Mouse (Mus musculus): ENCODE measurements around the gene Nprl2. TPM values are rescaled to one million over a fixed set of nuclear protein-coding genes. Genes with fewer than 3 reads are reported as not detected.

Gene Nprl2
- 10 to 100 TPM; 10.4 to 13.4 (median 11.0) TPM for total RNA-seq (2022)

DNA sequence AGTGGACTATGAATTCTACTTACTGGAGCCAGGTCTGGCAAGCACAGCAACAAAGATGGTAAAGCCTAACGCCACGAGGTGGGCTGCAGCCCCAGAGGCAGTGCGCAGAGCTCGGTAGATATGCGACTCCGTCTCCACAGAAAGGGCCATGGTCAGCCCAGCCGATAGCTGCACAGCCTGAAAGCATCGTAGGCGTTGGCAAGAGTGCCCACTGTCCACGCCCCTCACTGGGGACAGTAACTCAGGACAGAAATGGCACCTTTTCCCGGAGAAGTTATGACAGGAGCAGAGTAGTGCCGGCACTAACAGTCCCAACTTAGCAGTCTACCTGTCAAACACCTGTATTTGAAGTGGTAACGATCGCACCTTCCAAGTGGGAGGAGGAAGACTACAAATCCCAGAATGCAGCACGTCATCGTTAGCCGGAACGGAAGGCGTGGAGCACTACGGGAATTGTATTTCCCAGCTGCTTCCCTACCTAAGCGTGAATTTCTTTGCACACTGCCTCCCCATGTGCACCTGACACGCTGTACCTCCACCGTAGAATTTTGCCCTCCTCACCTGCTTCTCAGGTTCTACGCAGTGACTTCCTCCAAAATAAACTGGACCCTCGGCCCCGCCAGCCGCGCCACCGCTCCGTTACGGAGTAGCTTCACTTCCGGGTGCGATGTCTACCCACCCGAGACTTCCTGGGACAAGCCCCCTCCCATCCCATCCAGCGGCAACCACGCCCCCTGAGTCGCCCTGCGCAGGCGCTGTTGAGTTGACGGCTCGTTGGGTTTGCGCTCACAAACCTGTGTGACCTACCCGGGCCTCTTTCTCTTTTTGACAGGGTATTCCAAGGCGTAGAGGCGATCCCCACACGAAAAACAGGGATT, at the start of gene Nprl2, which contains the start of gene Cyb561d2:
Gene Nprl2 (plus strand): TSS at position 753 of the 878 bp plus-strand sequence.
Gene Cyb561d2 (minus strand): TSS at position 720 of the 878 bp plus-strand sequence.
- DNase-seq (ENCODE audit: low spot score in 2 of 2): peak; percentile 88 to 89

DNA sequence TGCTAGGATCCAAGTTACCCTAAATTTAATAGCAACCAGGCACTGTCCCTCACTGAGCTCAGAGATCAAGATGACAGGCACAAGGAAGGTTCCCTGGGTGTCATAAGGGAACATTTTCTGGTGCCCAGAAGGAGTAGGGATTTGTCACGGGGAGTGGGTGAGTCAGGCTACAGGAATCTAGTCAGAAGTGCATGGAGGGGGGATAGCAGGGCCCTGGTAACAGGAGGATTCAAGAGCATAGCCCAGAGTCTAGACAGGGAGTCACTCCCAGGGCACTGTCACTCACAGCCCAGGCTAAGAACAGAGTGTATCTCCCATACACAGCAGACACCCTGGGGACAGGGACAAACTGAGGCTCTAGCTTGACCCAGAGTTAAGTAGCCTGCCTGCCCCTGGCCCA, 48.5 kb upstream of the Nprl2 start:
- no peak for DNase-seq (ENCODE audit: low spot score in 2 of 2)

DNA sequence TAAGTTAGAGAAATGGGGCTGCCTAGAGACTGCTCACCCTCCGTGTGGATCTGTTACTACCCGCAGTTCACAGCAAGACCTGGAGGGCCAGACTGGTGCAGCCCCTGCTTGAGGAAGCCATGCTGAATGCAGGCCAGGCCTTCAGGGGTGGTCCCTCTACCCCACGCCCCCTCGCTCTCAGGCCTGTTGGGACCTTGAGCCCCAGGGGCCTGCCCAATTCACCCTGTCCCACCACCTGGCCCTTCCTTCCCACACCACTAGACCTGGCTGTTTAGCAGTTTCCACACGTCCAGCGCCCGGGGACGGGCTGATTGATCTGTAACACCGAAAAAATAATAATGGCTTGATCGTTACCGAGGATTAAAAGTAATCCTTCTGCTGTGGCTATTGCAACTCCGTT, 47.8 kb upstream of the Nprl2 start:
- DNase-seq (ENCODE audit: low spot score in 2 of 2): no peak

DNA sequence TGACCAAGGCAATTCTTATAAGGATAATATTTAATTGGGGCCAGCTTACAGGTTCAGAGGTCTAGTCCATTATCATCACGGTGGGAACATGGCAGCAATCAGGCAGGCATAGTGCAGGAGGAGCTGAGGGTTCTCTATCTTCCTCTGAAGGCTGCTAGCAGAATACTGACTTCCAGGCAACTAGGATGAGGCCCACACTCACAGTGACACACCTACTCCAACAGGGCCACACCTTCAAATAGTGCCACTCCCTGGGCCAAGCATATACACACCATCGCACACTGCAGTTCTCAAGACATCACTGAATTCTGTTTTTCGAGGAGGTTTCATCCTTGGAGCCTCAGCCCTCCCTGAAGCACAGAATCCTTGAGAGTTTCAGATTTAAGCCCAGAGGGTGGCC, 45.7 kb upstream of the Nprl2 start:
- DNase-seq (ENCODE audit: low spot score in 2 of 2): no peak

DNA sequence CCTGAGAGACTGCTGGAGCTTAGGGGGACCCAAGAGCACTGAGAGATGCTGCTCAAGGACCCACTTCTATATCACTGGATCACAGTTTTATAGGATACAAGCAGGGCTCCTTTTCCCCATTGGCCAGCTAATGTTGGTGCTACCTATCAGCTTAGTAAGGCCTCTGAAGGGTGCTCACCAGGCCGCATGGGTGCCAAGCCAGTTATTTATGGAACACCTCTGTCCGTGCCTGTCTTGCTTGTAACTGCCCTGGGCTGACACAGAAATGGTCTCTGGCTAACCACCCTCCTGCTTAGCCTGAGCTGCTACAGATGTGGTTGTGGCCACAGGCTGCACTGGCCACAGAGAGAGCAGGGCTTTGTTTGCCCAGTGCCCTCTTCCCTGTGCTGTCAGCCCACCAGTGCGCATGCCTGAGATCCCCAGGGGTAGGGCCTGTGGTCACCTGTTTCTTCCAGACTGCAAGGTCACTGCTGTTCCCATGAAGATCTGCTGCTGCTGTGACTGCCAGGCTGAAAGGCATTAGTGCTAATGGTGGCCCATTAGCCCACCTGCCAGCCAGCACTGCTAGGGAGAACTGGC, 41.2 kb upstream of the Nprl2 start:
- DNase-seq (ENCODE audit: low spot score in 2 of 2): peak in 1 of 2 experiments; percentile 26

DNA sequence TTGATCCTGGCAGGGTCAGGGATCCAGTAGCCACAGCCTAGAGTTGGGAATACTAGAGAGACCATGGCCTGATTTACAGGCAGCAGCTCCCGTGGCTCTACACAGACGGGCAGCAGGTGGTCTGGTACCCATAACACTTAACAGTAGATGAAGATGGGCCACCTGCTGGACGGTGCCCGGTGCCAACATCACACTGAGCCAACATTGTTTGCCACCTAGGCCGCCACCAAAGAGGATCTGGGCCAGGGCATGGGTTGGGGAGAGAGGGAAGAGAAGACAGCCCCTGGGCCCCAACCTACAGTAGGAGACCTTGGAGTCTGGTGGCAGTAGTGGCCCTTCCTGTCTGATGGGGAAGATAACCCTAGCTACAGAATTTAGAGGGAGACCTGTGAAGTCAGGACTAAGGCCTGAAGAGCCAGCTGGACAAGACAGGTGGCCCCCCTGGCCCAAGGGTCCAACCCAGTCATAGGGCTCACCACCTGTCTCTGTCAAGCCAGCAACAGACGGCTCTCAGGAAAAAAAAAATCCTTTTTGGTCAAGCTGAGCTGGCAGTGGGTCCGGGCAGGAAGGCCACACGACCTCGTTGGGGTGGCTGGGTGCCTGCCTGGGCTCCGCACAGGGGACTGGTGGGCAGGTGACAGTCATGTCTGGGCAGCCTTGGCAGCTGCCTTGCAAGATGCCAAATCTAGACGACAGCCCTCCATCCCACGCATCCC, 39.7 kb upstream of the Nprl2 start:
- no peak for DNase-seq (ENCODE audit: low spot score in 2 of 2)

DNA sequence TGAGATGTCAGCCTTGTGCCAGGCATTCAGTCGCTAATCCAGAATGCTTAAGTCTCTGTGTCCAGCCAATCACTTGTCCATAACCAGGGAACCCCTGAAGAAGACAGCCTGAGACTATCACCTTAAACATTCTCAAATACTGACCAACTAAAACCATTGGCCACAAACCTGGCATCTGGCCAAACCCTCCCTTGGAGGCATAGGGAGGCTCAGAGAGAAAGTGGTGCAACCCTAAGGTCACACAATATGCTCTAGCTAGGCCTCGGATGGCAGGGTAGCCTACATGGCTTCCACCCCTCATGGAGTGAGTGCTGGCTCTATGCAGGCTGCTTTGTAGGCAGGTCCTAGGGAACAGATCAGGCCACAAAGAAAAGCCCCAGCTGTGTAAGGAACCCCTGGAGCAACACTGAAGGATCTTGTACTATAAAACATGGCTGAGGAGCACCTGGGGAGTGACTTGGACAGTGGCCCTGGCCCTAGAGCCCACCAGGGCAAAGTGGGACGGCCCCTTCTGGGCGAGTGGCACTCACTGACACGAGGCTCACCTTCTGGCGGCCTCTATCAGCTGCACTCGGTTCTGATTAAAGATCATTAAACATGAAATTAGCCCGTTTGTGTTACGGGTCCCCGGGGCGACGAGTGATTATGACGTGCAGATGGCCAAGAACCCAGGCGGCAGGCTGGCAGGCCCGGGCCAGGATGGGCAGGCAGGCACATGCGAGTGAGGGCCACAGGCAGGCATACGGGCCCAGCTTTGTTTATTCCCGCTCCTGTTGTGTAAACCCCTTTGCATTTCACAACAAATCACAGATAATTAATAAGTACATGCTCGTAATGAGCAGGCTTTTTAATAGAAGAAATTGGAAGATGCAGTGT, 37.1 kb upstream of the Nprl2 start:
- no peak for DNase-seq (ENCODE audit: low spot score in 2 of 2)

DNA sequence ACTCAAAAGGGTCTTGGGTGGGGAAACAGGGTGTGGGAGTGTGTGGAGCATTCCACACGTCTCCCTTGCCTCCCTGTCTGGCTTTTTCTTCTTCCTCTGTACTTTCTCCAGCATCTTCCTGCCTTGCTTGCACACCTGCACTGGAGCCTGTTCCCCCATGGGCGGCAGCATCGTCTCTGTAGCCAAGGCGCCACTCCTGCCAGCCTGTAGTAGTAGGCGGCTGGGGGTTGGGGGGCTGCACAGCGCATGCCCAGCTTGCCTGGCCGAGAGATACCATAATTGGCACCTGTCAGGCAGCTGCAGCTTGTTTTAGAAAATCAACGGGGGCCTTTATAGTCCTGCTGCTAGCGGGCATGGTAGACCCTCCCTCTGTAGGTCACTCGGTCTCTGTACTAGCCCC, 33.8 kb upstream of the Nprl2 start:
- no peak for DNase-seq (ENCODE audit: low spot score in 2 of 2)

DNA sequence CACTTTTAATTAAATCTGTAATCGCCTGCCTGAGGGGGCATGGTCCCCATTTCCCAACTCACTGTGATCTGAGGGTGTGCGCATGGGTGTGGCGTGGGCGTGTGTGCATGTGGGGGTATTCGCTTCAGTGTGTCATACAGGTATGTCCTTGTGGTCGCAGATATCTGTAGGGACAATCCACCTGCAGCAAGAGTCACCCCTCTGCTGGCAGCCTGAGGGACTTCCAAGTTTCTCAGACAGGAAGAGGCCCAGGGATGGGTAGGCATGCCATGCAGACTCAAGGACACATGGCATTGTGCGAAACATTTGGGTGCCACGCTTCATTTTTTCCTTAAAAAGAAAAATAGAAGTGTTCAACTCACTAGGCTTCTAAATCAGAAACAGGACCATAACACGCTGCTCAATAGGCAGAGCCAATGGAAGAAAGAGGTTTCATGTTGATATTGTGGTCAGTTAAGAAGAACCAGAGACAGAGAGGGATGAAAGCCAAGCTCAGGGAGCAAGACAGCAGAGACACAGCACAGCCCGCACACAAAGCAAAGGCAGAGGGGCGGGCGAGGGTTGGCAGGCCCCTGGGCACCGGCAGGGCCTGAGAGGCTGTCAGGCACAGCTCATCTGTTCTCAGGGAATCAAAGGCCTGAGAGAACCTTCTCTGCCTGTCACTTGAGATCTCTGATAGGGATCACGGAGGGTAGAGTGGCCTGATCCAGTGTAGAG, 31.5 kb upstream of the Nprl2 start:
- no peak for DNase-seq (ENCODE audit: low spot score in 2 of 2)

DNA sequence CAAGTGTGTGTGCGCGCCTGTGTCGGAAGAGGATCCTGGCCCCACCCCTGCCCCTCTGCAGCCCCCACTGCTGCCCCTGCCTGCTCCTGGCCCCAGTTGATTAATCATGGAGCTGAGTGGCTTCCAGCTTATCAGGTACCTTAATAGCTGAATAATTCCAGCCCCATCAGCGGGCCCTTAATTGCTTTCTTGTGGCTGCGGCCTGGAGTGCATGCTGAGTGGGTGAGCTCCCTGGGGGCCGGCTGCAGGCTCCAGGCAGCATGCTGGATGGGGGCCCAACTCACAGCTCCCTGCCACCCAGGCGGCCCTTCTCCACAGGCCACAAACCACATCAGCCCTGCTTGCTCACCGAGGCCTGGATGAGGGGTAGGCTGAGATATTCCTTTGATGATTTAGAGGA, 30.6 kb upstream of the Nprl2 start:
- DNase-seq (ENCODE audit: low spot score in 2 of 2): no peak

DNA sequence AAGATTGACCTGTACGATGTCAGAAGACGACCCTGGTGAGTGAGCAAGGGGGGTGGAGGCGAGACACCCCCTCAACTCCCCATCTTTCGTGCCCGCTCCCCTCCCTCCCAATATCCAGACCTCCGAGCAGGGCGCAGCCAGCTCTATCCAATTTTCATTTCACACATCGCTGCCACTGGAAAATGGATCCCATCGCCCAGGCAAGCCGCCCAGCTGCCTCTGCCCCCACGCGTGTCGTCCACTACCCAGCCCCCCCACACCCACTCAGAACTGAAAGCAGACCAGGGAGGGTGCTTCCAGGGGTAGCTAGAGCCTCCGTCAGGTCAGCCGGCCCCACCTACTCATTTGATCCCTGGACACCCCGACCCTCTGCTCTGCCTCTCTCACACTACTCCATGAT, 29.7 kb upstream of the Nprl2 start:
- no peak for DNase-seq (ENCODE audit: low spot score in 2 of 2)

DNA sequence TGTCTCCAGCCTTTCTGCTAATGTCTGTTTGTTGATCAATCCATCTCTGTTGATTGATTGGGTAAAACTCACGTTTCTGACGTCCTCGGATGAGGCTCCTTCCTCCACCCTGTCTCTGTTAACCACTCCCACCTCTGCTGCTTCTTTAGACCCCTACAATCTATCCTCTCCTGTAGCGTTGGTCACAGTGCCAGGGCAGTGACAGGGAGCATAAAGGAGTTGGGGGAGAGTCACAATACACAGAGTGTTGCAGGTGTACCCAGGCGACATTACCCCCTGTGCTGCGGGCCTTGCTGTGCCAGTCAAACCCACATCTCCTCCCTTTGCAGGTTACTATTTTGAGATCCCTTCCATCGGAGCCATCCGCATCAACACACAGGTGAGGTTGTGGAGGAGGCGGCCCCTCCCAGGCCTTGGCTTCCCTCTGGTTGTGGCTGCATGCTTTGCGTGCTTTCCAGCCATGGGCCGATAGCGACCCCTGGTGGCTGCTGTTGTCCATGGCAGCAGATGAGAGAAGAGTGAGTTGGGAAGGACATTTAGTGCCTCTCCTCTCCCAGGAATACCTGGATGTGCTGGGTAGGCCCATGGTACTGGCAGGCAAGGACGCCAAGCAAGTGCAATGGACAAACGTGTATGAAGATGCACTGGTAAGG, 27.6 kb upstream of the Nprl2 start:
- DNase-seq (ENCODE audit: low spot score in 2 of 2): peak; percentile 62 to 68

DNA sequence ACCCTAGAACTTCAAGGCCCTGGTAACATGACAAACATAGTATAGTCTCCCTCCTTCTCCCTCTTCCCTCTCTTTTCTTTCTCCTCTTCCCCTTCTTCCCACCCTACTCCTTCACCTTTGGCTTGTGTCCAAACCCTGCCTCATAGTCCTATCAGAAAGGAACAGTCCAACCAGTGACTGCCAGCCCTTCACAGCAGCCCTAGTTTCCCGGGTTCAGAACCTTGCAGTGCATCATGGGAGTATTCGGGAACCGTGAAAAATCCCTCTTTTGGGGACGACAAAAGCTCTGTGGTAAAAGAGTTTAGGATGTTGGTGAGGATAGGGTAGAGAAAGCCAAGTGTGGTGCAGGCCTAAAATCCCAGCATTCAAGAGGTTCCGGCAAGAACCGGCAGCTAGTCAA, 21.7 kb upstream of the Nprl2 start:
- no peak for DNase-seq (ENCODE audit: low spot score in 2 of 2)

DNA sequence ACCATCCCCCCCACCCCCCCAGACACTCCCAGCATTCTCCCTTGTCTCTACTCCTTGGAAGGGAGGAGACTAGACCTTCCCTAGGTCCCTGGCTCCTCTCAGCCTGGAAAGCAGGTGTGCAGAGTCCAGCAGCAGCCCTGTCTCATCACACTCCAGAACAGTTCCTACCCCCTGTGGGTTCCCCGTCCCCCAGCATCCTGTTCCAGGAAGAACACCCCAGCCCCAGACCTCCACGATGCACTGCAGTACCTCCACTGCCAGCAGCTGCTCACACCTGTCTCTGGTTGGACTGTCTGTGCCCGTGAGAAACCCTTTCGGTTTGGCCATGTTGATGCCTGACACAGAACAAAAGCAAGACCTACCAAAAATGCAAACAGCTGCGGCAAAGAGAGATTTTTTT, 20.8 kb upstream of the Nprl2 start:
- no peak for DNase-seq (ENCODE audit: low spot score in 2 of 2)

DNA sequence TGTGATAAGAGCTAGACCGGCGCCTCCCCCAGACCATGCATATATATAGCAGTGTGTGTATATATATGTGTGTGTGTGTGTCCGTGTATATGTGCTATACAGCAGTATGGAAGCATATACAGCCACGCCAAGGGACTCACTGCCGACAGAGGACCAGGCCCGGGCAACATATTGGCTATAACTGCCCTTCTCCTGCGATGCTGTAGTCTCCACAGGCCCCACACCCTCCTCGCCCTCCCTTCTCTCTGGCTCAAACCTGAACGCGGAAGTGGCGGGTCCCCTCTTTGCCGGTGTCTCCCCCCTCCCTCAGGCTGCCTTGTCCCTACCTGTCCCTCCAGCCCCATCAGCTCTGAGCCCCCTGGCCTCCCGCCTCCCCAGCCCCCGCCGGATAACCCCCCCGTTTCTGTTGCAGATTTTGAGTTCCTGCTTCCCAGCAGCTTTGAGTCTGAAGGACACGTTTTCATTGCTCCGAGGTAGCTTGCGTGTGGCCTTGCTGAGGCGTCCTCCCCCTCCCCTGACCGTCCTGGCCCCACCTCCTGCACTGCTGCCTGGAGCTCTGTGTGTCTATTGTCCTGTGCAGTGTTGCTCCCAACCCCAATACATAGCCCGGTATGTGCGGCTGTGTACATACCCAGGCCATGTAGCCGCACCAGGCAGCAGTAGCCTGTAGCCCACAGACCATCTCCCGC, 20.2 kb upstream of the Nprl2 start:
- DNase-seq (ENCODE audit: low spot score in 2 of 2): no peak

DNA sequence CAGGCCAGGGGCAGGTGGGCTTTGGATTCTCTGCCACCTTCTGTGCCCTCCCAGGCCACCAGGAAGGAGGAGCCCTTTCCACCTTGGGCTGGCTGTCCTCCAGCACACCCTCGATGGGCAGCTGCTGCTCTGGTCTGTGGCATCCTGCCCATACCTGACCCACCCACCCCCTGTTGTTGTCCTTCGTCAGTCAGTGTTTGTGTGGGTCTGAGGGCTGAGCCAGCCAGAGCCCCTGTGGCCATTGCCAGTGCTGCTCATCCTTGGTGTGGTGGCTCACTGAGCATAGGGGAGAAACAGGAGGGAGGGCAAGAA, 19.7 kb upstream of the Nprl2 start:
- DNase-seq (ENCODE audit: low spot score in 2 of 2): no peak

DNA sequence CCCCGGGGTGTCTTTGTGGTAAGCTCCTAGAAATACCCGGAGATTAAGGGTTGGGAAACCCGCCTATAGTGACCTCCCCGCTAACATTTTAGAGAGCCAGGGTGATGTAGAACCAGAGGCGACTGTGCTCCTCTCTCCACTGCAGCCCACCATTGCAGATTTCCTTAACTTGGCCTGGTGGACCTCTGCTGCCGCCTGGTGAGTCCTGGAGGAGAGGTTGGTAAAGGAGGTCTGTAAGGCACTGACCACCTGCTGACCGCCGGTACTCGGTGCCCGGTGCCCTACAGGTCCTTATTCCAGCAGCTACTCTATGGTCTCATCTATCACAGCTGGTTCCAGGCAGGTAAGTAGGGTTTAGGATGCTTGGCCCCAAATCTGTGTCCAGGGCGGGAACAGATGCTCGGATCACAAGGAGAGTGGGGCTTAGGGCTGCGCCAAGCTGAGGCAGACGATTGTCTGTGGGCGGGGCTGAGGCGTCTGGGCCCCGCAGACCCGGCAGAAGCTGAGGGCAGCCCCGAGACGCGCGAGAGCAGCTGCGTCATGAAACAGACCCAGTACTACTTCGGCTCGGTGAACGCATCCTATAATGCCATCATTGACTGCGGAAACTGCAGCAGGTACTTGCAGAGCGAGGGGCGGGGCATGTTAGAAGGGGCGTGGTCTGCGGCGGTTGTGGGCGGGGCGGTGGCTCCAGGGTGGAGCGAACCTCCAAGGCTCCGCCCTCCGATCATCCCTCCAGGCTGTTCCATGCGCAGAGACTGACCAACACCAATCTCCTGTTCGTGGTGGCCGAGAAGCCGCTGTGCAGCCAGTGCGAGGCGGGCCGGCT, 15.6 kb upstream of the Nprl2 start:
- DNase-seq (ENCODE audit: low spot score in 2 of 2): peak; percentile 65

DNA sequence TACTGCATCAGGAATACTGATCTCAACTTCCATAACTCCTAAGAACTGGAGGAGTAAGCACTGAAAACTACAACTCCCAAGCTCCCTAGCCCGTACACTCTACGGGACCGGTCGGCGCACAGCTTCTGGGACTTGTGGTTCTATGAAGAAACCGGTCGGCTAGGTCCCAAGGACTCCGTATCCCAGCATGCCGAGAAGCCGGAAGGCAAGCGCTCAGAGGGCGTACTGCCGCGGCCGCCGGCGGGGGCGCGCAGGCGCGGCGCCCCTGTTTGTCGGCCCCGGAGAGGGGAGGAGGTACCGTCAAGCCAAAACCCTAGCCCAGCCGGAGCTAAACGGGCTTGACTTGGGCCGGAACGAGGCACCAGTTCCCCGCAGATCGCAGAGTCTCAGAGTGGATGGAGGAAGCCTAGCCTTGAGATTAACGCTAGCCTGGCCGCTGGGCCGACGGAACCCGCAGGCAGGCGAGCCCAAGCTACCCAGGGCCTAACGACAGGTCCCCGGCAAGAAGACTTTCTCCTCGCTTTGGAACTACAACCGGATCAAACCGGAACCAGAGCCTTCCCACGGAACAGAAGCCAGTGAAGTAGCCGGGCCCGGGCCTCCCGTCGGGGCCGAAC, 8.1 kb upstream of the Nprl2 start, which contains the start of gene Tmem115:
Gene Tmem115 (plus strand): TSS at position 155 of the 617 bp plus-strand sequence.
- DNase-seq (ENCODE audit: low spot score in 2 of 2): peak; percentile 85 to 92

Measured in gastrocnemius, adult 8-10 months (tissue).